Mouse (Mus musculus) midbrain, embryonic 15.5 days (tissue): Measurements from ENCODE around the gene Ston2. TPM values are rescaled to one million over a fixed set of nuclear protein-coding genes. Genes with fewer than 3 reads are reported as not detected.
A peak's percentile ranks its signal among the peaks of the same experiment; 100 is the strongest.
"Not testable (repeated sequence)": the region's sequence is repeated elsewhere in the genome, so short reads cannot be mapped to it uniquely, and the experiment has no call there.

Experiments used
- ATAC-seq: fragments of 200-750 bp; cut with Nextera tagmentation; replicated peaks from 2 replicates; pipeline ENCODE4 v1.8.0; 2017; ENCODE audit warnings: moderate TSS enrichment
- H3K27ac ChIP-seq: fragments of 300-500 bp; sonication (generic); 2 replicates; pipeline ENCODE4 v1.5.1; 2015; ENCODE audit warnings: mild to moderate bottlenecking, inconsistent platforms
- H3K27me3 ChIP-seq: fragments of 300-500 bp; sonication (generic); replicated peaks from 2 replicates; pipeline ENCODE4 v1.6.1; 2015; ENCODE audit warnings: inconsistent platforms
- H3K36me3 ChIP-seq: fragments of 300-500 bp; sonication (generic); replicated peaks from 2 replicates; pipeline ENCODE4 v1.6.1; 2015; ENCODE audit warnings: inconsistent platforms
- H3K4me1 ChIP-seq: fragments of 300-500 bp; sonication (generic); 2 replicates; pipeline ENCODE4 v1.6.1; 2015; ENCODE audit warnings: inconsistent platforms
- H3K4me2 ChIP-seq: fragments of 300-500 bp; sonication (generic); 2 replicates; pipeline ENCODE4 v1.6.1; 2015; ENCODE audit warnings: inconsistent platforms, mild to moderate bottlenecking, moderate library complexity
- H3K4me3 ChIP-seq: fragments of 300-500 bp; sonication (generic); 2 replicates; pipeline ENCODE4 v1.5.1; 2015; ENCODE audit warnings: mild to moderate bottlenecking, inconsistent platforms
- H3K9ac ChIP-seq: fragments of 300-500 bp; sonication (generic); 2 replicates; pipeline ENCODE4 v1.6.1; 2015; ENCODE audit warnings: mild to moderate bottlenecking, inconsistent platforms
- H3K9me3 ChIP-seq: fragments of 300-500 bp; sonication (generic); 2 replicates; pipeline ENCODE4 v1.6.1; 2016; ENCODE audit warnings: inconsistent platforms
- WGBS: fragments of 180-500 bp; shearing (Covaris S2); methylation state at CpG from one replicate; pipeline ENCODE4 v1.1.7; 2015; ENCODE audit warnings: mixed read lengths; 5-methylcytosine and 5-hydroxymethylcytosine counted together
- polyA plus RNA-seq: library from polyadenylated mRNA; unstranded; fragments of >200 nt; fragmentation: Nextera tagmentation; extraction: Ambion mirVana; gene quantifications from 2 replicates; pipeline ENCODE4 v1.2.1, GENCODE M21; 2015

The Ston2 gene
- polyA plus RNA-seq, 1 experiment from 2014 or later: 5.5 TPM

- Histone ChIP-seq H3K36me3 (peaks cover 10% of the 10 kb centered on the region), H3K9ac (no peak overlapping the region), H3K4me3 (no peak overlapping the region), H3K4me2 (no peak overlapping the region), H3K9me3 (no peaks in the 10 kb centered on the region), H3K4me1 (no peaks in the 10 kb centered on the region), H3K27me3 (no peaks in the 10 kb centered on the region), H3K27ac (no peak overlapping the region)
- no peak for ATAC-seq
- WGBS: 66% methylated on average over 13 of the region's 13 CpGs
Observed at GRCm38 (mm10) chr12:91803207-91803932, 15.2 kb upstream of the Ston2 start.

- Histone ChIP-seq H3K4me2 (no peak overlapping the region), H3K4me1 (no peaks in the 10 kb centered on the region), H3K9me3 (no peaks in the 10 kb centered on the region), H3K36me3 (peaks cover 3% of the 10 kb centered on the region), H3K4me3 (no peak overlapping the region), H3K9ac (no peak overlapping the region), H3K27me3 (no peaks in the 10 kb centered on the region), H3K27ac (no peak overlapping the region)
- WGBS: 79% methylated on average over 12 of the region's 12 CpGs
- ATAC-seq: no peak
Observed at GRCm38 (mm10) chr12:91802586-91803206, 14.5 kb upstream of the Ston2 start.

- Histone ChIP-seq H3K9me3 (no peaks in the 10 kb centered on the region), H3K4me3 (no peak overlapping the region), H3K4me2 (no peak overlapping the region), H3K36me3 (no peaks in the 10 kb centered on the region), H3K27me3 (no peaks in the 10 kb centered on the region), H3K27ac (no peak overlapping the region), H3K9ac (no peak overlapping the region), H3K4me1 (no peaks in the 10 kb centered on the region)
- ATAC-seq: no peak
- 61% methylated on average over 6 of the region's 6 CpGs for WGBS
Observed at GRCm38 (mm10) chr12:91800861-91801385, 12.7 kb upstream of the Ston2 start.

GRCm38 (mm10) chr12:91799821-91800335, 11.7 kb upstream of the Ston2 start:
- WGBS: 76% methylated on average over 12 of the region's 12 CpGs
- no peak overlapping the region for H3K4me3 ChIP-seq
- no peaks in the 10 kb centered on the region for H3K36me3 ChIP-seq
- no peak overlapping the region for H3K4me2 ChIP-seq
- ATAC-seq: no peak
- no peak overlapping the region for H3K9ac ChIP-seq
- H3K9me3 ChIP-seq: no peaks in the 10 kb centered on the region
- no peaks in the 10 kb centered on the region for H3K27me3 ChIP-seq
- H3K27ac ChIP-seq: no peak overlapping the region
- no peaks in the 10 kb centered on the region for H3K4me1 ChIP-seq

GRCm38 (mm10) chr12:91799379-91799773, 11.2 kb upstream of the Ston2 start:
- Histone ChIP-seq H3K9me3 (no peaks in the 10 kb centered on the region), H3K9ac (no peak overlapping the region), H3K27ac (no peak overlapping the region), H3K4me1 (no peaks in the 10 kb centered on the region), H3K36me3 (no peaks in the 10 kb centered on the region), H3K4me3 (no peak overlapping the region), H3K27me3 (no peaks in the 10 kb centered on the region), H3K4me2 (no peak overlapping the region)
- ATAC-seq: no peak
- 19% methylated on average over 6 of the region's 6 CpGs for WGBS

- no peaks in the 10 kb centered on the region for H3K36me3 ChIP-seq
- H3K9me3 ChIP-seq: no peaks in the 10 kb centered on the region
- H3K27me3 ChIP-seq: no peaks in the 10 kb centered on the region
- no peak overlapping the region for H3K9ac ChIP-seq
- ATAC-seq: 0 out of 2 replicates have a peak, but pooled peaks have one; percentile 37
- no peak overlapping the region for H3K4me3 ChIP-seq
- WGBS: 86% methylated on average over 6 of the region's 6 CpGs
- H3K27ac ChIP-seq: no peak overlapping the region
- no peak overlapping the region for H3K4me2 ChIP-seq
- H3K4me1 ChIP-seq: no peaks in the 10 kb centered on the region
Observed at GRCm38 (mm10) chr12:91798720-91799378, 10.7 kb upstream of the Ston2 start.

GRCm38 (mm10) chr12:91796774-91797173, 8.6 kb upstream of the Ston2 start:
- H3K9me3 ChIP-seq: no peaks in the 10 kb centered on the region
- WGBS: 82% methylated on average over 4 of the region's 4 CpGs
- no peaks in the 10 kb centered on the region for H3K36me3 ChIP-seq

GRCm38 (mm10) chr12:91793266-91793665, 5.1 kb upstream of the Ston2 start:
- Histone ChIP-seq H3K4me2 (no peak overlapping the region), H3K27ac (no peak overlapping the region), H3K9ac (no peak overlapping the region), H3K4me3 (no peak overlapping the region), H3K27me3 (no peaks in the 10 kb centered on the region), H3K9me3 (no peaks in the 10 kb centered on the region), H3K4me1 (no peaks in the 10 kb centered on the region), H3K36me3 (no peaks in the 10 kb centered on the region)
- WGBS: 79% methylated on average over 8 of the region's 8 CpGs
- no peak for ATAC-seq

More at GRCm38 (mm10) chr12:91796774-91797173, 8.6 kb upstream of the Ston2 start:
- no peaks in the 10 kb centered on the region for H3K4me1 ChIP-seq
- no peak overlapping the region for H3K4me2 ChIP-seq
- H3K27me3 ChIP-seq: no peaks in the 10 kb centered on the region
- no peak for ATAC-seq
- no peak overlapping the region for H3K4me3 ChIP-seq
- no peak overlapping the region for H3K27ac ChIP-seq
- H3K9ac ChIP-seq: no peak overlapping the region

- no peaks in the 10 kb centered on the region for H3K27me3 ChIP-seq
- ATAC-seq: no peak
- H3K27ac ChIP-seq: no peak overlapping the region
- WGBS: 83% methylated on average over 4 of the region's 4 CpGs
- no peaks in the 10 kb centered on the region for H3K36me3 ChIP-seq
- H3K4me2 ChIP-seq: no peak overlapping the region
- H3K9me3 ChIP-seq: no peaks in the 10 kb centered on the region
- H3K4me1 ChIP-seq: no peaks in the 10 kb centered on the region
- H3K9ac ChIP-seq: no peak overlapping the region
- no peak overlapping the region for H3K4me3 ChIP-seq
Observed at GRCm38 (mm10) chr12:91791822-91792221, 3.6 kb upstream of the Ston2 start.

GRCm38 (mm10) chr12:91789801-91790200, 1.6 kb upstream of the Ston2 start:
- H3K4me2 ChIP-seq: no peak overlapping the region
- no peaks in the 10 kb centered on the region for H3K27me3 ChIP-seq
- H3K27ac ChIP-seq: no peak overlapping the region
- H3K9me3 ChIP-seq: no peaks in the 10 kb centered on the region
- ATAC-seq: peak; percentile 20; the same call in 1 of the 2 replicates
- no peaks in the 10 kb centered on the region for H3K36me3 ChIP-seq
- WGBS: 53% methylated on average over 6 of the region's 6 CpGs
- no peaks in the 10 kb centered on the region for H3K4me1 ChIP-seq
- no peak overlapping the region for H3K9ac ChIP-seq
- H3K4me3 ChIP-seq: no peak overlapping the region

- ATAC-seq, H3K9me3 ChIP-seq, H3K9ac ChIP-seq, H3K4me1 ChIP-seq, H3K4me2 ChIP-seq, H3K36me3 ChIP-seq, H3K27me3 ChIP-seq, H3K27ac ChIP-seq, H3K4me3 ChIP-seq: not testable (repeated sequence)
- WGBS: 72% methylated on average over 3 of the region's 3 CpGs
Observed at GRCm38 (mm10) chr12:91788446-91788845, 259 bp upstream of the Ston2 start.

- WGBS: 61% methylated on average over 10 of the region's 10 CpGs
- Histone ChIP-seq H3K4me3 (no peak overlapping the region), H3K36me3 (no peaks in the 10 kb centered on the region), H3K27me3 (no peaks in the 10 kb centered on the region), H3K9me3 (no peaks in the 10 kb centered on the region), H3K4me2 (no peak overlapping the region), H3K4me1 (no peaks in the 10 kb centered on the region), H3K27ac (no peak overlapping the region), H3K9ac (no peak overlapping the region)
- no peak for ATAC-seq
Observed at GRCm38 (mm10) chr12:91786355-91786754, 1.8 kb downstream of the Ston2 start.
